Mouse (Mus musculus) cortical plate, adult 2 months (tissue): Measurements from ENCODE around the gene Ccno.

Experiments used
- CTCF ChIP-seq: fragments of 200-500 bp; IDR thresholded peaks from 2 replicates; pipeline ENCODE4 v1.5.1; 2011; ENCODE audit warnings: mild to moderate bottlenecking, control low read depth, low read length; ENCODE audit not compliant: insufficient read depth; ENCODE audit errors: extremely low read depth
- POLR2A ChIP-seq: fragments of 200-500 bp; IDR thresholded peaks from 2 replicates; pipeline ENCODE4 v1.6.1; 2011; ENCODE audit warnings: mild to moderate bottlenecking, low read length, control low read depth; ENCODE audit not compliant: insufficient read depth; ENCODE audit errors: extremely low read depth

DNA sequence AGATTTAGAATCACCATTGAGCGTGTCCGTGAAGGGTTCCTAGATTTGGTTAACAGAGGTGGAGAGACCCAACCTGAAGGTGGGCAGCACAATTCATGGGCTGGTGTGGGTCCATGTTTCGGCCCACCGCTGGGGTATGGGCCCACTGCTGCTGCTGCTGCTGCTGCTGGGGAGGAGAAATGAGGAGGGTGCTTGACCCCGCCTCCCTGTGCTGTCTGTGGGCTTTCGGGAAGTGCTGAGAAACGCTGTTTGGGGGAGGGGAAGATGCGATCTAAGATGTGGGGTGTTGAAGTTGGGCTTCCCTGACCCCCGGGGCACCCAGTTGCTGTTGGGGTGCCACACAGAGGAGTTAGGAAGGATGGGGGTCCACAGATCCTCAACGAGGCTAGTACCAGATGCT is 10.9 kb upstream of the Ccno start:
- TF ChIP-seq POLR2A: no peak
- TF ChIP-seq CTCF: no peak
